In genomic region chr14:24068693-24069092, GRCm38 (mm10) we compare ENCODE assay signal across 9 mouse cellular contexts. TPM values are rescaled to one million over a fixed set of nuclear protein-coding genes. Genes with fewer than 3 reads are reported as not detected.
DNase-seq lines count a peak whose midpoint lies in the region; ATAC-seq and TF ChIP-seq lines count a peak whose summit lies in the region.
"Had no signal": no experiment of that assay in that cellular context is flagged by ENCODE, and none has a peak within 500 bp of the region (broad histone marks: within the 10 kb centered on the region; RNA-seq: fewer than 3 reads in every experiment).

No protein-coding gene starts in this region.

- H3K9ac ChIP-seq in intestine, postnatal 0 days (ENCODE audit: low read depth, low read length) = no peak overlapping the region
- no peak overlapping the region for H3K9ac ChIP-seq in intestine, embryonic 16.5 days (ENCODE audit: low read depth, low read length)
- H3K9ac ChIP-seq: forebrain, embryonic 13.5 days; hindbrain, embryonic 12.5 days had no signal

- H3K4me1 ChIP-seq in intestine, postnatal 0 days (replicated peaks; ENCODE audit: control insufficient read depth, insufficient read depth, low read length) = no peaks in the 10 kb centered on the region
- no peaks in the 10 kb centered on the region for H3K4me1 ChIP-seq in intestine, embryonic 16.5 days (ENCODE audit: control insufficient read depth, insufficient read depth, low read length)
- H3K4me1 ChIP-seq: hindbrain, embryonic 12.5 days had no signal

- H3K27me3 ChIP-seq in intestine, postnatal 0 days (replicated peaks; ENCODE audit: control insufficient read depth, insufficient read depth, low read length) = no peaks in the 10 kb centered on the region
- no peaks in the 10 kb centered on the region for H3K27me3 ChIP-seq in intestine, embryonic 16.5 days (replicated peaks; ENCODE audit: control insufficient read depth, insufficient read depth, low read length)
- H3K27me3 ChIP-seq: forebrain, embryonic 13.5 days; hindbrain, embryonic 12.5 days had no signal

- 58% methylated on average over 4 of the region's 4 CpGs for WGBS in intestine, postnatal 0 days
- 64% methylated on average over 4 of the region's 4 CpGs for WGBS in intestine, embryonic 16.5 days

- peak; percentile 39 to 41 for DNase-seq in right cerebral cortex, adult 2 months (ENCODE audit: low spot score in 2 of 2)
- no peak for DNase-seq in right cerebral cortex, postnatal 10 days (ENCODE audit: low spot score in 2 of 2)
- DNase-seq in cerebellum, postnatal 10 days = peak; percentile 51 to 64
- no peak for DNase-seq in urinary bladder, postnatal 14 days (ENCODE audit: low spot score)

- H3K27ac ChIP-seq in intestine, postnatal 0 days (ENCODE audit: low read depth, low read length) = no peak overlapping the region
- no peak overlapping the region for H3K27ac ChIP-seq in intestine, embryonic 16.5 days (ENCODE audit: low read length)
- H3K27ac ChIP-seq: forebrain, embryonic 13.5 days; hindbrain, embryonic 12.5 days had no signal

- no peaks in the 10 kb centered on the region for H3K36me3 ChIP-seq in intestine, postnatal 0 days (ENCODE audit: control insufficient read depth, insufficient read depth)
- no peaks in the 10 kb centered on the region for H3K36me3 ChIP-seq in intestine, embryonic 16.5 days (ENCODE audit: control insufficient read depth, insufficient read depth, low read length)
- H3K36me3 ChIP-seq: hindbrain, embryonic 12.5 days had no signal

- peak; percentile 62 for TF ChIP-seq CTCF in intestine, postnatal 0 days (IDR thresholded peaks at IDR 0.05; ENCODE audit: low read depth)

- no peaks in the 10 kb centered on the region for H3K9me3 ChIP-seq in intestine, postnatal 0 days (ENCODE audit: control insufficient read depth)
- H3K9me3 ChIP-seq in intestine, embryonic 16.5 days (ENCODE audit: control insufficient read depth, low read length) = no peaks in the 10 kb centered on the region
- H3K9me3 ChIP-seq: forebrain, embryonic 13.5 days; hindbrain, embryonic 12.5 days had no signal

- no peak overlapping the region for H3K4me2 ChIP-seq in intestine, postnatal 0 days (replicated peaks; ENCODE audit: low read depth)
- H3K4me2 ChIP-seq in intestine, embryonic 16.5 days (ENCODE audit: low read depth, low read length) = no peak overlapping the region
- H3K4me2 ChIP-seq: forebrain, embryonic 13.5 days; hindbrain, embryonic 12.5 days had no signal

- ATAC-seq in intestine, postnatal 0 days = no peak
- ATAC-seq in intestine, embryonic 16.5 days = no peak
- ATAC-seq in CD4-positive, CD25-positive, alpha-beta regulatory T cell, adult 4 months = no peak
- ATAC-seq: forebrain, embryonic 13.5 days had no signal

- no peak overlapping the region for H3K4me3 ChIP-seq in intestine, postnatal 0 days (ENCODE audit: low read depth, low read length)
- H3K4me3 ChIP-seq in intestine, embryonic 16.5 days (ENCODE audit: low read length) = no peak overlapping the region
- H3K4me3 ChIP-seq: forebrain, embryonic 13.5 days; hindbrain, embryonic 12.5 days had no signal

RNA-seq across cellular contexts. Expression of gene Kcnma1, which starts 54.4 kb away (rescaled TPM):
- 6.7 and 8.9 TPM in 2 replicates for polyA plus RNA-seq in intestine, postnatal 0 days (2015; fragmentation: Nextera tagmentation; extraction: Ambion mirVana)
- 5.1 and 6.0 TPM in 2 replicates for polyA plus RNA-seq in intestine, embryonic 16.5 days (2015; fragmentation: Nextera tagmentation; extraction: Ambion mirVana)
- polyA plus RNA-seq in CD4-positive, CD25-positive, alpha-beta regulatory T cell, adult 4 months (2017; shearing (Covaris generic)) = not detected

Comparison
In these comparisons a context has a peak if more than half of its experiments do, and no peak if none do; other contexts are left out.
1. DNase-seq: peak in right cerebral cortex, adult 2 months (2 of 2) and cerebellum, postnatal 10 days (2 of 2); none in right cerebral cortex, postnatal 10 days (0 of 2) and urinary bladder, postnatal 14 days (single experiment).